Mouse (Mus musculus) olfactory bulb, adult 2 months (tissue): ENCODE measurements at regions not wholly inside any gene's neighbourhood (a gene's known extent, or its start where the extent isn't known, plus 50 kb on each side); places are given as distances from the start of the nearest gene placed in this dataset.

Experiments used
- CTCF ChIP-seq: fragments of 200-500 bp; IDR thresholded peaks from 2 replicates; pipeline ENCODE4 v1.5.1; 2012; ENCODE audit warnings: low read depth, mild to moderate bottlenecking, low read length, moderate library complexity; ENCODE audit not compliant: insufficient read depth
- POLR2A ChIP-seq: fragments of 200-500 bp; IDR thresholded peaks from 2 replicates; pipeline ENCODE4 v1.6.1; 2012; ENCODE audit warnings: mild to moderate bottlenecking, low read depth, low read length, moderate library complexity; ENCODE audit not compliant: insufficient read depth

GRCm38 (mm10) chr8:26445991-26446390, 326.7 kb downstream of the Gm45692 start:
- TF ChIP-seq CTCF (no peak), POLR2A (no peak)
